Mouse (Mus musculus): ENCODE results near the gene Ndufab1. TPM values are rescaled to one million over a fixed set of nuclear protein-coding genes. Genes with fewer than 3 reads are reported as not detected.

Gene Ndufab1
- total RNA-seq, 1 experiment from 2014 or later, result 45.1 TPM

DNA sequence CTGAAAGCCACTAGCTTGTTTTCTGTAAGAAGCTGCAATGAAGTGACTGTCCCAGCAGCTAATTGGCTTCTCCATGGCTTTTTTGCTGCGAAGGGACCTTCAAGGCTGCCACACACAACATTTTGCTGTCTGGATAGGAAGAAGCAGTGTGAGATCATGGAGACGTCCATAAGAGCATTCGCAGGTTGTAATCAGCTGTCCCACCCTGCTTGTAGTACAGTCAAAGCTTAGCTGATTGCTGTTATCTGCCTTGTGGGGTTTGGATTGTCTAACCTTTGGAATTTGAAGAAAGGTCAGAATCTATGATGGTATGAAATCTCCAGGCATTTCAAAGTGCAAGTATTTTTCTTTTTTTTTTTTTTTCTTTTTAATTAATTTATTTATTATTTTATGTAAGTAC is 27.3 kb downstream of the Ndufab1 start:
- no peak for ATAC-seq (replicated peaks; ENCODE audit: low read depth, poor library complexity, severe bottlenecking)

DNA sequence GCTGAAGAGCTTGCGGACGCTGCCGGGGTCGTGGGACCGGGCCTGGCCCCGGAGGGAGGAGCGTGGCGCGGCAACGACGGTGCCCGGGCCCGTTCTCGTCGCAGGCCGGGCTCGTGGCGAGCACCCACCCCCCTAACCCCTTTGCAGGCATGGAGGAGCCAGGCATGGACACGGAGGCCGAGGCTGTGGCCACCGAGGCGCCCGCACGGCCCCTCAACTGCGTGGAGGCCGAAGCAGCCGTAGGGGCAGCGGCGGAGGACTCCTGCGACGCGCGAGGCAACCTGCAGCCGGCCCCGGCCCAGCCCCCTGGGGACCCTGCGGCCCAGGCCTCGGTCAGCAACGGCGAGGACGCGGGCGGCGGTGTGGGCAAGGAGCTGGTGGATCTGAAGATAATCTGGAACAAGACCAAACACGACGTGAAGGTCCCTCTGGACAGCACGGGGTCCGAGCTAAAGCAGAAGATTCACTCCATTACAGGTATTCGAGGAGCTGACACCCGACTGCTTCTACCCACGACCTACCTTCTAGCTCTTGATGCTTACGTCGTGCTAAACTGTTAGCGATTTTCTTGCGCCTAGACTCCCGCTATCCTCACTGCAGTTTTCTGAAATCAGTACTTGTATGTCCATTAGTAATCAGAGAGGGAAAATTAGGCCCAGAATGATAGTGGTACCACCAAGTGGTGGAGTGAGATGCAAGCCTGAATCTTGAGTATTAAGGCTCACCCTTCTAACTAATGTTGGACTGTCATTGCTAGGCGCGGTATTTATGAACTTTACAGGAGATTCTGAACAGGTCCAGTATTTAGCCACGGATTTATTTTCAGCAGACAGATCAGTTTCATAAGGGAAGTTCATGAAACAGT is 33.9 kb downstream of the Ndufab1 start:
- ATAC-seq (replicated peaks; ENCODE audit: low read depth, poor library complexity, severe bottlenecking), result no peak

DNA sequence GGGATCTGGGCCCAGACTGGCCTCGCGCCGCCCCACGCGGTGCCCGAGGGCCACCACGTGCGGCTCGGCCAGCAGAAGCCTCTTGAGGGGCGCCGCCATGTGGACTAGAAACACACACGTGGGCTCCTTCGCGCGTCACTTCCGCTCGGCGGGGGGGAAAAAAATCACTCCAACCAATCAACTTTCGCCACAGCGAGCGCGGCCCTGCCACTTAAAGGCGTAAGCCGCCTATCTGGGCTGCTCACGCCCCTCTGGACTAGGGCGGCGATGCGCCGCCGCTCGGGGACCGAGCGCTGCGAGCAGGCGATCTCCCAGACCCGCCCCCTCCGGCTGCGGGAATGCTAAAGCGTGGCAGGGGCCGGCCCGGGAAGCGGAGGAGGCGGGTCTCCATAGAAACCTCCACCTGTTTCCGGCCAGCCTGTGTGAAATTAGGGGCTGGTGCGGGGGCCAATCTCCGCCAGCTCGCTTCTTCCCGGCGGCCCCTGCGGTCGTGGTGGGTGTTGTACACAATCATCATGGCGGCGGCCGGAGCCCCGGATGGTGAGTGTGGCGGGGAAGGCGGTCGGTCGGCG is 34.7 kb downstream of the Ndufab1 start, which contains the start of the genes Ubfd1 and Ears2:
TSS of gene Ubfd1 (plus strand) at position 231 of the 572 bp plus-strand sequence.
TSS of gene Ears2 (minus strand) at position 319 of the 572 bp plus-strand sequence.
- ATAC-seq (replicated peaks; ENCODE audit: low read depth, poor library complexity, severe bottlenecking), result peak; percentile 82

DNA sequence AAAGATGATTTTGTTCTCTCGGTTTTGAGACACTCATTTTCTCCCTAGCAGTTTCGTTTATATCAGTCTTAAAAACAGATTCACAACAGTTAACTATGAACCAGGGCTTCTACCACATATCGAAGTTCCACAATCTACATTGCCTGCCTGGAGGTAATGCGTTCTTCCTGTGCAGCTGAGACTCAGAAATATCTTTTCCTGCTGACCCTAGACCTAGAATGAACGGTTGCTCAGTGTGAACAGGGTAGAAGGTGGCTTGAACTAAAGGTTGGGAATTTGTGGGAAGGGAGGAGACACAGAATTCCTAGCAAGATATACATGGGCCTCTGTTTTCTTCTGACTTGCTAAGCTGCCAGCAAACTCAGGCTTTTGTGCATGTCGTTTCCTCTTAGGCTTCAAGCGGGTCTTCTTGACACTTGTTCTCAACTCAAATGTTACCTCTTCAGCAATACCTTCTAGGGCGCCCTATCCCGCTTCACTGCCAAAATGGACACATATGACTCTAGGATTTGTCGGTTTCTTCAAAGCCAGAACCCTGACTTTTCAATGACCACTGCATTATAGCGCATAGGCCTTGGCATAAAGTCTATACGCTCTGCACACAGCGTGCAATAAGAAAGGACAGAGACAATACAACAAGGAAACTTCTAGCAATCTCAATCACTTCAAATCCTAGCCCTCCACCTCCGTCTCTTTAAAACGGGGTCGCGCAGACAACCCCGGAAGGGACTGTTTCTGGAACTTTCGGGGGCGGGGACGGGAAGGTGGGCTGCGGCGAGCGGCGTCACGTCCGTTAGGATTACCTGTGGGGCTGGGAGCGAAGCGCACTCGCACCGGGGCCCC is 35.4 kb downstream of the Ndufab1 start:
- peak; percentile 1; the same call in 1 of the 2 replicates for ATAC-seq (replicated peaks; ENCODE audit: low read depth, poor library complexity, severe bottlenecking)

DNA sequence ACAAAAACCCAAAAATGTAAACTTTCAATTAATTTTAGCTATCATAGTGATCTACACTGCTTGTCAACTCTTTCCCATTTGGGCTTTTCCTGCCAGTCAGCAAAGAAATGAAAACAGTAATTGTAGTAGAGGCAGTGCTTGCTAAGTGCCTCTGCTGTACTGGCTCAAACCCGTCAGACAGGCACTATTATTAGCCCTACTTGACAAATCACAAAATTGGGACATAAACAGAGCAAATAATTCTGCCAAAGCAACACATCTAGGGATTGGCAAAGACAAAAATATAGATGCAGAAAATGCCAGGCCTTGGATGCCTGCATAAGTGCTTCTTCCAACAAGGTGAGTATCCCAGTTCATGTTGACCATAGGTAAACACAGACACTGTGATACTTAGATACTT is 36.0 kb downstream of the Ndufab1 start:
- ATAC-seq (replicated peaks; ENCODE audit: low read depth, poor library complexity, severe bottlenecking), result no peak

DNA sequence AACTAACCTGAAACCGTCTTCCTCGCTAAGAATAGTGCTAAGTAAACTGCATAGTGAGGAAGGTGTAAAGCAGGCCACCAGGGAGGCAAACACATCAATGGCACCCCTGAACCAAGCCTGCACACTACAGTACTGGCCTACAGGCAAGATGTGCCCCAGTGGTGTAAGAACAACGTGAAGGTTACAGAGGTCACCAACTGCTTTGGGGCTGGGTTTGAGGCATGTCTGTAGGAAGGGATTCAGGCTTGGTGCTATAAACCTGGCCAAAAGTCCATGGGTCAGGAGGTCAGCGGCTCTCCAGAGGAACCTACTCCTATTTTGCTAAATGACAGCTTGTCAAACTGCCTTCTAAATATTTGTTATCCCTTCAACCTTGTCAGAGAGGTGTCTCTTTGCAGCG is 45.1 kb downstream of the Ndufab1 start:
- ATAC-seq (replicated peaks; ENCODE audit: low read depth, poor library complexity, severe bottlenecking), result no peak

DNA sequence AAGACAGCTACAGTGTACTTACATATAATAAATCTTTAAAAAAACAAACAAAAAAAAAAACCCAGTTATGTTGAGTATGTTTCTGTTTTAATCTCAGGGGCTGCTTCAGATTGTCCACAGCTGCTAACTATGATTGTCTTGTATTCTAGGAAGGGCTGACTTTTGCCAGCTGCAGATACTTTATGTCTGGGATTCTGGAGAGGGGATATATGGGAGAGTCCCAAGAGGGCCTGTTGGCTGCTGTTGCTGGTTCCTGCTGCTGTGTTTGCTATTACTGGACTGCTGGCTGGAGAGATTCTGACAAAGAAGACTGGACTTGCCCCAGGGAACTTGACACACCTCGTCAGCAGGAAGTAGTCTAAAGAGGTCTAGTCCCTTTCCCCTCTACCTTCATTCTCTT is 50.9 kb downstream of the Ndufab1 start:
- no peak for ATAC-seq (replicated peaks; ENCODE audit: low read depth, poor library complexity, severe bottlenecking)

DNA sequence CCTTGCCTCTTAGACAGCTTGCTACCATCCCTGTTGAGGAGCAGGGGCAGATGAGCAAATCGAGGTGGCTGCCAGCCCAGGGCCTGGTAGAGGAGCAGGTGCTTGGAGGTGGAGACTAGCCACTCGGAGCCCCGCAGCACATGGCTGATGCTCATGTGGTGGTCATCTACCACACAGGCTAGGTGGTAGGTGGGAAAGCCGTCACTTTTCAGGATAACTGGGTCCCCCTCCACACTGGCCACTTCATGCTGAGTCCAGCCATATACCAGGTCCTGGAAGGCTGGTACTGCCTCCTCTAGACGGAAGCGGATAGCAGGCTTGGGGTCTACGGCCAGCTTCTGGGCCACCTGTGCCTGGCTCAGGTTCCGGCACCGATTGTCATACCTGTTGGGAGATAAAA is 53.5 kb downstream of the Ndufab1 start:
- no peak for ATAC-seq (replicated peaks; ENCODE audit: low read depth, poor library complexity, severe bottlenecking)

DNA sequence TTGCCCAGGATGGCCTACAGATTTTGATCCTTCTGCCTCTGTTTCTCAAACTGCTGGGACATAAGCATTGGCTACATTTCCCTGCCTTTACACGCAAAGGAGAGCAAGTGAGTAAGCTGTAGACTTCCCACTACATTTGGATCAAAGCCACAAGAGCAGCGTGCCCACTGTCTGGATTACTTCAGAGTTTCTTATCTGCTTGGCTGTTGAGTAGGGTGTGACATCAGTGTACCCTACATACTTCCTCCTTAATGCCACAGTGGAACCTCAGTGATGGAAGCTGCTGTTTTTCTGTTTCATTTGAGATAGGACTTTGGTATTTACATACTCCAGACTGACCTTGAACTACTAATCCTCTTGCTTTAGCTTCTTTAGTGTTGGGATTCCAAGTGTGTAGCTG is 54.9 kb downstream of the Ndufab1 start:
- peak; percentile 97 for ATAC-seq (replicated peaks; ENCODE audit: low read depth, poor library complexity, severe bottlenecking)

DNA sequence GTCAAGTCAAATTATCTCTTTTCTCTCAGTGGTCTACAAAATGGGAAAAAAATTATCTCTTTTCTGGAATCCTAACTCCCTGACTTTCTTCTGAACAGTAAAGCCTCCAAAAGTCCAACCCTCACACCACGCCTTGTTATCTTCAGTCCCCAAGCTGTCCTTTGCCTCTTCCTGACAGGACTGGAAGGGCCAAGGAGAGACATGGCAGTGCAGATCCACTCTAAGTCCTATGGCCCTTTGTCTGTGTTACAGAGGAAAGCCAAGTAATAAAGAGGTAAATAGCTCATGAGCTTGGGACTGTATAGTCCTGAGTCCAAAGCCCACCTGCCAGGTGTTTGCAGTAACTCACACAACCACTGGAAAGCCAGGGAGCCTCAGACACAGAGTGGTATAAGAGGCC is 56.0 kb downstream of the Ndufab1 start:
- ATAC-seq (replicated peaks; ENCODE audit: low read depth, poor library complexity, severe bottlenecking), result no peak

DNA sequence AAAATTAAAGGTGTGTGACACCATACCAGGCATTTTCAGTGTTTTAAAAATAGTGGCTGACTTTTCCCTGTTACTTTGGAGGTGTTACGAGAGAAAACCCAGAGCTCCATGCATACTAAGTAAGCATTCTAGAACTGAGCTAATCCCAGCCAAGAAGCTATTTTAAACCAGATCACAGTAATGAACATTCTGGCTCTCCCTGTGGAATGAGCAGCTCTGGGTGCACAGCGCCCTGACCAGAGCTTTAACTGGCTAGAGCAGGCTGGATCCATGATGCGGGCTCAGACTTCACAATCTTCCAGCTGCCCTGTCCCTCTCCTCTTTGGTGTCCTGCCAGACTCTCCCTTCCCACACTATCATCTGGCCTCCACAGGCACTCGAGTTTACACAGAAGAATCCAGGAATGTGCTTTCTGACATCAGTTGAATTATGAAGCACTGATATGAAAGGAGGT is 56.5 kb downstream of the Ndufab1 start:
- ATAC-seq (replicated peaks; ENCODE audit: low read depth, poor library complexity, severe bottlenecking), result no peak

DNA sequence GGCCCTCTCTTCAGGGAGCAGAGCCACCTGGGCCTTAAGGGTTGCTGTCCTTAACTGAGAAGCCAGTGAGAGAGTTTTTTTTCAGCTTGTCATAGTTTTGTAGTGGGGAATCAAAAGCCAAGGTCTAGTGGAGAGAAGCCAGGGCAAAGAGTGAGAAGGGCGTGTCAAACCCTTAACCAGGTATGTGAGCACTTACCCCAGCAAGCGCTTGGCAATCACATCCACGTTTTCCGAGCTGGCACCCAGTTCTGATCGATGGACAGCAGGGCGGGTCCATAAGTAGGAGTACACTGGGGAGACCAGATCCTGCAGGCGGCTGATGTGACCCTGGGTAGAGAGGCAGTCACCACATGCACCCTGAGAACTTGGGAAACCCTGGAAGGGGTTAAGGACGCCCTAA is 57.6 kb downstream of the Ndufab1 start:
- no peak for ATAC-seq (replicated peaks; ENCODE audit: low read depth, poor library complexity, severe bottlenecking)

Other genes starting within 250 kb of the Ndufab1 start
- gene Scnn1b, start 236.8 kb downstream of the Ndufab1 start, total RNA-seq (2017), result not detected in 2 replicates
- gene Cog7, start 120.2 kb downstream of the Ndufab1 start, total RNA-seq (2017), result 8.9 and 14.0 TPM in 2 replicates
- gene Gga2, start 80.7 kb downstream of the Ndufab1 start, total RNA-seq (2017), result 15.4 and 16.4 TPM in 2 replicates
- gene Ubfd1, start 34.7 kb downstream of the Ndufab1 start, total RNA-seq (2017), result 31.3 and 38.4 TPM in 2 replicates
- 5.1 and 9.6 TPM in 2 replicates for gene Ears2, start 34.6 kb downstream of the Ndufab1 start, total RNA-seq (2017)
- gene Palb2, start 31.1 kb upstream of the Ndufab1 start, total RNA-seq (2017), result 21.9 and 33.6 TPM in 2 replicates
- gene Dctn5, start 31.2 kb upstream of the Ndufab1 start, total RNA-seq (2017), result 54.0 and 55.2 TPM in 2 replicates
- 39.9 and 67.0 TPM in 2 replicates for gene Plk1, start 57.6 kb upstream of the Ndufab1 start, total RNA-seq (2017)
- gene Ern2, start 84.3 kb upstream of the Ndufab1 start, total RNA-seq (2017), result not detected in 2 replicates
- 0.24 TPM in 1 of 2 replicates, not detected in the other for gene Chp2, start 117.6 kb upstream of the Ndufab1 start, total RNA-seq (2017)
- gene Prkcb, start 186.9 kb upstream of the Ndufab1 start, total RNA-seq (2017), result 3.7 and 4.8 TPM in 2 replicates

Measured in common myeloid progenitor, adult 5-6 weeks (primary cell).